Mouse (Mus musculus): Measurements from ENCODE around the gene Evx1.

GRCm38 (mm10) chr6:52272766-52273655, 40.3 kb upstream of the Evx1 start:
- TF ChIP-seq CTCF (IDR thresholded peaks at IDR 0.05; ENCODE audit: low read depth) = no peak
- no peak for TF ChIP-seq EP300 (IDR thresholded peaks at IDR 0.05; ENCODE audit: low read depth)

Measured in liver, postnatal 0 days (tissue).